Mouse (Mus musculus): ENCODE data around the gene B830017H08Rik. TPM values are rescaled to one million over a fixed set of nuclear protein-coding genes. Genes with fewer than 3 reads are reported as not detected.

B830017H08Rik gene
- polyA plus RNA-seq, 1 experiment from 2014 or later: 0.56 TPM

GRCm38 (mm10) chr16:17812120-17812519 is 20.8 kb upstream of the B830017H08Rik start:
- Histone ChIP-seq H3K4me1 (replicated peaks) (peaks cover 56% of the 10 kb centered on the region), H3K4me3 (replicated peaks) (no peak overlapping the region), H3K9me3 (no peaks in the 10 kb centered on the region), H3K36me3 (peaks cover 15% of the 10 kb centered on the region), H3K4me2 (no peak overlapping the region), H3K27ac (no peak overlapping the region), H3K27me3 (peaks cover 9% of the 10 kb centered on the region), H3K9ac (replicated peaks) (no peak overlapping the region)
- 6% methylated on average over 5 of the region's 5 CpGs for WGBS
- no peak for ATAC-seq (ENCODE audit: insufficient number of reproducible peaks, insufficient read depth, low FRiP score, low TSS enrichment, low read depth)

- H3K27me3 ChIP-seq: peaks cover 9% of the 10 kb centered on the region
- peaks cover 46% of the 10 kb centered on the region for H3K4me1 ChIP-seq (replicated peaks)
- H3K9me3 ChIP-seq: no peaks in the 10 kb centered on the region
- no peak for ATAC-seq (ENCODE audit: insufficient number of reproducible peaks, insufficient read depth, low FRiP score, low TSS enrichment, low read depth)
- H3K4me3 ChIP-seq (replicated peaks): no peak overlapping the region
- H3K4me2 ChIP-seq: no peak overlapping the region
- H3K9ac ChIP-seq (replicated peaks): no peak overlapping the region
- 57% methylated on average over 4 of the region's 4 CpGs for WGBS
- no peak overlapping the region for H3K27ac ChIP-seq
- peaks cover 5% of the 10 kb centered on the region; the same call in 1 of the 2 replicates for H3K36me3 ChIP-seq
These were observed 19.7 kb upstream of the B830017H08Rik start for GRCm38 (mm10) chr16:17813173-17813572.

GRCm38 (mm10) chr16:17815411-17816402 is 17.2 kb upstream of the B830017H08Rik start:
- peak overlapping the region; percentile 82 for H3K4me2 ChIP-seq
- 2% methylated on average over 63 of the region's 63 CpGs for WGBS
- peaks cover 9% of the 10 kb centered on the region for H3K27me3 ChIP-seq
- peak overlapping the region; percentile 71 for H3K9ac ChIP-seq (replicated peaks)
- H3K4me1 ChIP-seq (replicated peaks): peaks cover 21% of the 10 kb centered on the region
- no peaks in the 10 kb centered on the region for H3K36me3 ChIP-seq
- peak overlapping the region; percentile 69; the same call in 1 of the 2 replicates for H3K27ac ChIP-seq
- peak; percentile 54 for ATAC-seq (ENCODE audit: insufficient number of reproducible peaks, insufficient read depth, low FRiP score, low TSS enrichment, low read depth)
- no peaks in the 10 kb centered on the region for H3K9me3 ChIP-seq
- H3K4me3 ChIP-seq (replicated peaks): peak overlapping the region; percentile 55

- WGBS: 78% methylated on average over 8 of the region's 8 CpGs
- Histone ChIP-seq H3K36me3 (no peaks in the 10 kb centered on the region), H3K4me1 (replicated peaks) (peaks cover 14% of the 10 kb centered on the region; the same call in 1 of the 2 replicates), H3K4me3 (replicated peaks) (no peak overlapping the region), H3K27ac (0 out of 2 replicates have a peak overlapping the region, but pooled peaks have one; percentile 69), H3K4me2 (no peak overlapping the region), H3K27me3 (peaks cover 9% of the 10 kb centered on the region), H3K9ac (replicated peaks) (peak overlapping the region; percentile 34; the same call in 1 of the 2 replicates), H3K9me3 (no peaks in the 10 kb centered on the region)
- no peak for ATAC-seq (ENCODE audit: insufficient number of reproducible peaks, insufficient read depth, low FRiP score, low TSS enrichment, low read depth)
These were observed 16.4 kb upstream of the B830017H08Rik start for GRCm38 (mm10) chr16:17816528-17816927.

GRCm38 (mm10) chr16:17826500-17826899 is 6.4 kb upstream of the B830017H08Rik start:
- H3K9ac ChIP-seq (replicated peaks): no peak overlapping the region
- peaks cover 28% of the 10 kb centered on the region for H3K4me1 ChIP-seq (replicated peaks)
- H3K4me3 ChIP-seq (replicated peaks): no peak overlapping the region
- 84% methylated on average over 2 of the region's 2 CpGs for WGBS
- no peaks in the 10 kb centered on the region for H3K9me3 ChIP-seq
- no peak overlapping the region for H3K27ac ChIP-seq
- peaks cover 14% of the 10 kb centered on the region for H3K27me3 ChIP-seq
- no peaks in the 10 kb centered on the region for H3K36me3 ChIP-seq
- ATAC-seq (ENCODE audit: insufficient number of reproducible peaks, insufficient read depth, low FRiP score, low TSS enrichment, low read depth): no peak
- no peak overlapping the region for H3K4me2 ChIP-seq

GRCm38 (mm10) chr16:17828229-17828628 is 4.7 kb upstream of the B830017H08Rik start:
- Histone ChIP-seq H3K4me1 (replicated peaks) (peaks cover 38% of the 10 kb centered on the region), H3K9ac (replicated peaks) (no peak overlapping the region), H3K4me2 (no peak overlapping the region), H3K4me3 (replicated peaks) (no peak overlapping the region), H3K27me3 (peaks cover 32% of the 10 kb centered on the region), H3K9me3 (no peaks in the 10 kb centered on the region), H3K27ac (no peak overlapping the region), H3K36me3 (no peaks in the 10 kb centered on the region)
- WGBS: 89% methylated on average over 2 of the region's 2 CpGs
- no peak for ATAC-seq (ENCODE audit: insufficient number of reproducible peaks, insufficient read depth, low FRiP score, low TSS enrichment, low read depth)

GRCm38 (mm10) chr16:17828867-17829266 is 4.1 kb upstream of the B830017H08Rik start:
- ATAC-seq (ENCODE audit: insufficient number of reproducible peaks, insufficient read depth, low FRiP score, low TSS enrichment, low read depth): no peak
- no peak overlapping the region for H3K27ac ChIP-seq
- 25% methylated on average over 3 of the region's 3 CpGs for WGBS

GRCm38 (mm10) chr16:17830385-17831178 is 2.3 kb upstream of the B830017H08Rik start:
- no peak overlapping the region for H3K4me2 ChIP-seq
- H3K4me3 ChIP-seq (replicated peaks): no peak overlapping the region
- no peak for ATAC-seq (ENCODE audit: insufficient number of reproducible peaks, insufficient read depth, low FRiP score, low TSS enrichment, low read depth)
- WGBS: 63% methylated on average over 10 of the region's 10 CpGs
- no peaks in the 10 kb centered on the region for H3K36me3 ChIP-seq
- H3K9me3 ChIP-seq: no peaks in the 10 kb centered on the region
- peaks cover 46% of the 10 kb centered on the region for H3K4me1 ChIP-seq (replicated peaks)
- H3K27me3 ChIP-seq: peaks cover 55% of the 10 kb centered on the region
- H3K27ac ChIP-seq: no peak overlapping the region
- H3K9ac ChIP-seq (replicated peaks): no peak overlapping the region

More at GRCm38 (mm10) chr16:17828867-17829266, 4.1 kb upstream of the B830017H08Rik start:
- no peak overlapping the region for H3K4me3 ChIP-seq (replicated peaks)
- H3K9ac ChIP-seq (replicated peaks): no peak overlapping the region
- no peaks in the 10 kb centered on the region for H3K9me3 ChIP-seq
- H3K4me2 ChIP-seq: no peak overlapping the region
- peaks cover 38% of the 10 kb centered on the region for H3K27me3 ChIP-seq
- peaks cover 40% of the 10 kb centered on the region for H3K4me1 ChIP-seq (replicated peaks)
- H3K36me3 ChIP-seq: no peaks in the 10 kb centered on the region

GRCm38 (mm10) chr16:17831781-17832180 is 1.1 kb upstream of the B830017H08Rik start:
- no peak overlapping the region for H3K4me3 ChIP-seq (replicated peaks)
- H3K27ac ChIP-seq: no peak overlapping the region
- H3K4me1 ChIP-seq (replicated peaks): peaks cover 46% of the 10 kb centered on the region
- no peak overlapping the region for H3K9ac ChIP-seq (replicated peaks)
- H3K9me3 ChIP-seq: no peaks in the 10 kb centered on the region
- no peaks in the 10 kb centered on the region for H3K36me3 ChIP-seq
- H3K4me2 ChIP-seq: no peak overlapping the region
- ATAC-seq (ENCODE audit: insufficient number of reproducible peaks, insufficient read depth, low FRiP score, low TSS enrichment, low read depth): no peak
- H3K27me3 ChIP-seq: peaks cover 67% of the 10 kb centered on the region
- WGBS: 15% methylated on average over 11 of the region's 11 CpGs

GRCm38 (mm10) chr16:17833321-17833680 is 380 bp downstream of the B830017H08Rik start:
- Histone ChIP-seq H3K4me1 (replicated peaks) (peaks cover 38% of the 10 kb centered on the region), H3K4me3 (replicated peaks) (peak overlapping the region; percentile 67), H3K36me3 (no peaks in the 10 kb centered on the region), H3K27me3 (peaks cover 81% of the 10 kb centered on the region), H3K4me2 (peak overlapping the region; percentile 98), H3K9me3 (no peaks in the 10 kb centered on the region), H3K27ac (0 out of 2 replicates have a peak overlapping the region, but pooled peaks have one; percentile 41), H3K9ac (replicated peaks) (peak overlapping the region; percentile 79)
- WGBS: 1% methylated on average over 32 of the region's 37 CpGs
- no peak for ATAC-seq (ENCODE audit: insufficient number of reproducible peaks, insufficient read depth, low FRiP score, low TSS enrichment, low read depth)

Data from limb, embryonic 12.5 days (tissue).